Mouse (Mus musculus) hindbrain, embryonic 11.5 days (tissue): ENCODE measurements around the gene Grid2. TPM values are rescaled to one million over a fixed set of nuclear protein-coding genes. Genes with fewer than 3 reads are reported as not detected.

ENCODE experiments used
- ATAC-seq: fragments of 200-750 bp; cut with Nextera tagmentation; 2 replicates; pipeline ENCODE4 v1.8.0; 2017; ENCODE audit warnings: mild to moderate bottlenecking, moderate TSS enrichment, moderate library complexity; ENCODE audit not compliant: low FRiP score
- DNase-seq: peaks from one replicate; pipeline ENCODE4 v3.0.0-alpha.2; 2015; ENCODE audit warnings: low spot score
- H3K27ac ChIP-seq: fragments of 300-500 bp; sonication (generic); 2 replicates; pipeline ENCODE4 v1.5.1; 2014; ENCODE audit warnings: mild to moderate bottlenecking, low read depth, low read length
- H3K27me3 ChIP-seq: fragments of 300-500 bp; sonication (generic); 2 replicates; pipeline ENCODE4 v1.6.1; 2014; ENCODE audit warnings: mild to moderate bottlenecking, low read length, moderate library complexity, mixed read lengths; ENCODE audit not compliant: control insufficient read depth, insufficient read depth
- H3K36me3 ChIP-seq: fragments of 300-500 bp; sonication (generic); 2 replicates; pipeline ENCODE4 v1.6.1; 2014; ENCODE audit warnings: mild to moderate bottlenecking, low read length, moderate library complexity, mixed read lengths; ENCODE audit not compliant: control insufficient read depth, insufficient read depth
- H3K4me1 ChIP-seq: fragments of 300-500 bp; sonication (generic); replicated peaks from 2 replicates; pipeline ENCODE4 v1.6.1; 2014; ENCODE audit warnings: low read length, mixed read lengths; ENCODE audit not compliant: control insufficient read depth, insufficient read depth
- H3K4me2 ChIP-seq: fragments of 300-500 bp; sonication (generic); replicated peaks from 2 replicates; pipeline ENCODE4 v1.6.1; 2014; ENCODE audit warnings: mild to moderate bottlenecking, low read depth, low read length
- H3K4me3 ChIP-seq: fragments of 300-500 bp; sonication (generic); 2 replicates; pipeline ENCODE4 v1.5.1; 2014; ENCODE audit warnings: low read depth, low read length
- H3K9ac ChIP-seq: fragments of 300-500 bp; sonication (generic); 2 replicates; pipeline ENCODE4 v1.6.1; 2014; ENCODE audit warnings: low read depth, low read length
- H3K9me3 ChIP-seq: fragments of 300-500 bp; sonication (generic); 2 replicates; pipeline ENCODE4 v1.6.1; 2016; ENCODE audit warnings: low read length; ENCODE audit not compliant: control insufficient read depth
- WGBS: fragments of 180-500 bp; shearing (Covaris S2); extraction: QIAGEN DNeasy Blood & Tissue Kit; methylation state at CpG from one replicate; pipeline ENCODE4 v1.1.7; 2014; 5-methylcytosine and 5-hydroxymethylcytosine counted together
- polyA plus RNA-seq: library from polyadenylated mRNA; unstranded; fragments of >200 nt; fragmentation: Nextera tagmentation; extraction: Ambion mirVana; gene quantifications from 2 replicates; pipeline ENCODE4 v1.2.1, GENCODE M21; 2014

The Grid2 gene
- polyA plus RNA-seq, 1 experiment from 2014 or later, result 5.5 TPM

DNA sequence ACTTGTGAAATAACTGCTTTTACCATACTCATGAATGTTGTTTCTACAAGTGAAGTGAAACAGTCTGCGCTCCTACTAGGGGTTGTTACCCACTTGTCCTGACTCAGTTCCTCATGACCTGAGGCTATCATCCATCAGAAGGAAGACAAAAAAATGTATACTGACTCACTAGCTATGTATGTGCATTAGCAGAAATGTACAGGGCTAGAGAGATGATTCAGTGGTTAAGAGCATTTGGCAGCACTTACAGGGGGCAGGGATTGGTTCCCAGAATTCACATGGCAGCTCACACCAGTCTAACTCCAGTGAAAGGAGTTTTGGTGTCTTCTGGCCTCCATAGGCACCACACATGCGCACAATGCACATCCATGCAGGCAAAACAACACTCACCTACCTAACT, 642.5 kb downstream of the Grid2 start:
- ATAC-seq, result no peak

DNA sequence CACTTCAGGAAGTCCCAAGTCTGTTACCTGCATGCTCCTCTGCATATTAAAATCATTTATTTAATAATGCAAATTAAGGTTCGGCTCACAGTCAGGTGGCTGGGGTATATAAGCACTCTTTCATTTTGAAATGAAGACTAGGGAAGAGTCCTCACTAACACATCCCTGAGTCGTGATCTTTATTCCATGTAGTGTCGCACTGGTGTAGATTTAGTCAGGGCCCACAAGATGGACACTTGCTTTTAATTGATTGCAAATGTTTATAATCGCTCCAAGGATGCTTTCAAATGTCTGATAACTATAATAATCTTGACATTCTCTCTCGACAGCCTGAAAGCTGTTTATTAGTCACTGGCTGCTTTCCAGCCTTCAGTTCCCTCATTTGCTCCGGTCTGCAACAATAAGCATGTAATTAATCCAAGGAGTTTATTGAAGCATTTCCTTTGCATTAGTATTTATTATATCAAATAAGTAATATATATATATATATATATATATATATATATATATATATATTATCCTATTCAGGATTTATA, 661.4 kb downstream of the Grid2 start:
- ATAC-seq (no peak), DNase-seq (no peak)
- Histone ChIP-seq H3K4me1 (no peaks in the 10 kb centered on the region), H3K9ac (no peak overlapping the region), H3K4me2 (no peak overlapping the region), H3K36me3 (no peaks in the 10 kb centered on the region), H3K27ac (no peak overlapping the region), H3K4me3 (no peak overlapping the region), H3K27me3 (no peaks in the 10 kb centered on the region), H3K9me3 (no peaks in the 10 kb centered on the region)
- WGBS, result 83% methylated on average over 6 of the region's 6 CpGs

More for the DNA sequence above, 642.5 kb downstream of the Grid2 start:
- no peaks in the 10 kb centered on the region for H3K36me3 ChIP-seq
- 90% methylated on average over 2 of the region's 2 CpGs for WGBS
- DNase-seq, result no peak
- no peaks in the 10 kb centered on the region for H3K9me3 ChIP-seq
- no peaks in the 10 kb centered on the region for H3K27me3 ChIP-seq
- H3K9ac ChIP-seq, result no peak overlapping the region
- H3K4me1 ChIP-seq, result no peaks in the 10 kb centered on the region
- H3K4me3 ChIP-seq, result no peak overlapping the region
- H3K27ac ChIP-seq, result no peak overlapping the region
- H3K4me2 ChIP-seq, result no peak overlapping the region

GRCm38 (mm10) chr6:63921951-63922350, 666.3 kb downstream of the Grid2 start:
- no peak for ATAC-seq
- DNase-seq, result no peak
- Histone ChIP-seq H3K27ac (no peak overlapping the region), H3K4me2 (no peak overlapping the region), H3K36me3 (no peaks in the 10 kb centered on the region), H3K4me3 (no peak overlapping the region), H3K4me1 (no peaks in the 10 kb centered on the region), H3K27me3 (no peaks in the 10 kb centered on the region), H3K9me3 (no peaks in the 10 kb centered on the region), H3K9ac (no peak overlapping the region)
- WGBS, result 93% methylated on average over 6 of the region's 6 CpGs

DNA sequence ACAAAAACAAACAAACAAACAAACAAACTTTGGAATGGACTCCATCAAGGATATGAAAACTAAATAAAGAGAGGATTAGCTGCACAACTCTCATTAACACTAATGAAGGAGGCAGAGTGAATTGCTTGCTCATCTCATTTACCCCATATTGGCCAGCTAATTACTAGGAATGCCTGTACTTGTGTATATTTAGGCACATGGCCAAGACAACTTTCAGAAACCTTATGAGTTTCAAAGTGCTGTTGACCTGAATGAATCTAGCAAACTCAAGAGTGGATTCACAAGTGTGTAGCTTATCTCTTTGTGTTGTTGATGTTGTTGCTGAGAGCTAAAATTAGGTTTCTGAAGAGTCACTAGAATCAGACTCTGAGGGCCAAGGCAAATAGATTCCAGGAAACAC, 675.5 kb downstream of the Grid2 start:
- Histone ChIP-seq H3K27me3 (no peaks in the 10 kb centered on the region), H3K9ac (no peak overlapping the region), H3K36me3 (no peaks in the 10 kb centered on the region), H3K4me1 (no peaks in the 10 kb centered on the region), H3K27ac (no peak overlapping the region), H3K4me3 (no peak overlapping the region), H3K4me2 (no peak overlapping the region), H3K9me3 (no peaks in the 10 kb centered on the region)
- ATAC-seq, result no peak
- no peak for DNase-seq

DNA sequence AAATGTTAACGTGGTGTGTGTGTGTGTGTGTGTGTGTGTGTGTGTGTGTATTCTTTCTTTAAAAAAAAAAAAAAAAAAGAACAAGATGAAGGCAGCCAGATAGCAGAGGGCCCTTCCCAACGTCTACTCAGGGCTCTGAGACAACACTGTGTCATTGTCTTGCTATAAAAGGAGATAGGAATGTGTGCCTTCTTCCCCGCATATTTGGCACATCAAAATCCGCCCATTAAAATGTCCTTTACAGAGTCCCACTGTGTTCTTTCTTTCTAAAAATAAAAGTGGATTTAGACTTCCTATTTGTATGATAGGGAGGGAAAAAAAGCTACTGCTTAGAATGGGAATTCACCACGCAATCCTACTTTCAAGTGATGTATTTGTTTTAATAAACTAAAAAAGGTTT, 691.0 kb downstream of the Grid2 start:
- H3K4me1 ChIP-seq, result no peaks in the 10 kb centered on the region
- no peak overlapping the region for H3K9ac ChIP-seq
- 52% methylated on average over 5 of the region's 5 CpGs for WGBS
- H3K4me2 ChIP-seq, result no peak overlapping the region
- no peak for DNase-seq
- no peaks in the 10 kb centered on the region for H3K27me3 ChIP-seq
- H3K9me3 ChIP-seq, result no peaks in the 10 kb centered on the region
- ATAC-seq, result no peak
- no peak overlapping the region for H3K4me3 ChIP-seq
- no peak overlapping the region for H3K27ac ChIP-seq
- H3K36me3 ChIP-seq, result no peaks in the 10 kb centered on the region

DNA sequence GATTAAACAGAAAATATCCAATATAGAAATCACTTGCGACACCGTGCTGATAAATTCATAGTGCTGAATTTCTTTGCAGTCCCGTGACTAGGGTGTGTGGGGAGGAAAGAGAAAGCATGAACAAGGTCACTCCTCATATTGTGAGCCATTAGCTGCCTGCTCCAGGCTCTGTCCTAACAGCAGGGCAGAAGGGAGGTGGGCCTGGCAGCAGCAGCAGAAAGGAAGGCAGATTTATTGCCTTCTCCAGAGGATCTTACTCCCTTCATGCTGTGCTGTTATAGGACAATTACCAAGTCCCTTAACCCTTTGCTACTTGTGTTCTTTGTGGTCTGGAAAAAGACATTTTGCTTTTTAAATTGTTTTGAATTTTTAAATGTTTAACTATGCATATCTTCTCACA, 708.1 kb downstream of the Grid2 start:
- ATAC-seq (peak; percentile 81), DNase-seq (no peak)
- no peaks in the 10 kb centered on the region for H3K27me3 ChIP-seq
- no peak overlapping the region for H3K9ac ChIP-seq
- 62% methylated on average over 3 of the region's 3 CpGs for WGBS
- no peak overlapping the region for H3K4me2 ChIP-seq
- H3K4me3 ChIP-seq, result no peak overlapping the region
- H3K27ac ChIP-seq, result no peak overlapping the region
- no peaks in the 10 kb centered on the region for H3K9me3 ChIP-seq
- H3K4me1 ChIP-seq, result no peaks in the 10 kb centered on the region
- no peaks in the 10 kb centered on the region for H3K36me3 ChIP-seq

- no peaks in the 10 kb centered on the region for H3K36me3 ChIP-seq
- 0 out of 2 replicates have a peak overlapping the region, but pooled peaks have one; percentile 24 for H3K27ac ChIP-seq
- WGBS, result 79% methylated on average over 6 of the region's 6 CpGs
- no peaks in the 10 kb centered on the region for H3K27me3 ChIP-seq
- peak; percentile 79 for ATAC-seq
- H3K9me3 ChIP-seq, result no peaks in the 10 kb centered on the region
- no peak overlapping the region for H3K9ac ChIP-seq
- DNase-seq, result no peak
- H3K4me2 ChIP-seq, result no peak overlapping the region
- H3K4me1 ChIP-seq, result no peaks in the 10 kb centered on the region
- H3K4me3 ChIP-seq, result no peak overlapping the region
These were observed 708.6 kb downstream of the Grid2 start for GRCm38 (mm10) chr6:63964269-63964668.

DNA sequence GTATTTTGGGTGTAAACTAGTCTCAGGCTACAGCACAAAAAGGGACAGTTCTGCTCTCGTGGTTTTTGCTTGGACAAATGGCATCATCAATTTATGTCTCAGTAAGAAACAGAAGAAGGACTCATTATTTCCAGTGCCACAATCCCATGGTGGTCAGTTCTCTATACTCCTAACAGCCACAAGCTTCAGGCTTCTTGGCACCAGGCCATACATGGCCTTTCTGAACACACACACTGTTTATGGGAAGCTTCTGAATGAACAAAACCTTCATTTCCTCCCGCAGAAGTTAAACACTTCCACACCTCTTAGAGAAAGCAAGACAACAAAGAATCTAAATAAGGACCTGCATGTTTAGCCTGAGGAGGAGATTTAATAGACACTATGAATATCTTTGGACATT, 709.1 kb downstream of the Grid2 start:
- Histone ChIP-seq H3K27ac (no peak overlapping the region), H3K4me3 (no peak overlapping the region), H3K9ac (no peak overlapping the region), H3K4me1 (no peaks in the 10 kb centered on the region), H3K9me3 (no peaks in the 10 kb centered on the region), H3K36me3 (no peaks in the 10 kb centered on the region), H3K27me3 (no peaks in the 10 kb centered on the region), H3K4me2 (no peak overlapping the region)
- DNase-seq (peak; percentile 7), ATAC-seq (peak; percentile 57)
- WGBS, result 56% methylated on average over 2 of the region's 2 CpGs

DNA sequence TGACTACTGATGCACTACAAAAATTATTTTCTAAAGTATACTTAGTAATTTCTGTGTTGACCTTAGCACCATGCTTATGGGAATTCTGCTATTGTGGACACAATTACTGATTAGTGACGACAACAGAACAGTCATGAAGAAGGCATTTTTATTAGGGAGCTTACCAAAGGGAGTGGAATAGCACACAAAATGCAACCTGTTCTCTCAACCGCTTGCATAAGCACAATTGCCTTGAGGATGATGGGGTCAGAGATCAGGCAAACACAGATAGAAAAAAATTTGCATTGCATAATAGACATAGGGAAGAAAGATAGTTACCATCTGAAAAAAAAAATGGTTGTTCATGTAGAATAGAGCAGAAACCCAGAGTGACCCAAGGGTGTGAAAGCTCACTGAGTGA, 790.4 kb downstream of the Grid2 start:
- Histone ChIP-seq H3K9me3 (no peaks in the 10 kb centered on the region), H3K4me3 (no peak overlapping the region), H3K27ac (no peak overlapping the region), H3K4me2 (no peak overlapping the region), H3K36me3 (no peaks in the 10 kb centered on the region), H3K27me3 (no peaks in the 10 kb centered on the region), H3K9ac (no peak overlapping the region), H3K4me1 (no peaks in the 10 kb centered on the region)
- ATAC-seq, result no peak; the same call in 1 of the 2 replicates
- no peak for DNase-seq
- WGBS, result 64% methylated on average over 2 of the region's 2 CpGs
